Mouse (Mus musculus) right cerebral cortex, postnatal 4 days (tissue): Measurements from ENCODE around the gene Gm5127.

Experiments used
- DNase-seq: peaks from one replicate; pipeline ENCODE4 v3.0.0-alpha.2; 2022

Gene Gm5127

GRCm38 (mm10) chrX:106582886-106583285, at the start of gene Gm5127:
TSS of gene Gm5127 (plus strand) at chrX:106583186.
- no peak for DNase-seq

DNA sequence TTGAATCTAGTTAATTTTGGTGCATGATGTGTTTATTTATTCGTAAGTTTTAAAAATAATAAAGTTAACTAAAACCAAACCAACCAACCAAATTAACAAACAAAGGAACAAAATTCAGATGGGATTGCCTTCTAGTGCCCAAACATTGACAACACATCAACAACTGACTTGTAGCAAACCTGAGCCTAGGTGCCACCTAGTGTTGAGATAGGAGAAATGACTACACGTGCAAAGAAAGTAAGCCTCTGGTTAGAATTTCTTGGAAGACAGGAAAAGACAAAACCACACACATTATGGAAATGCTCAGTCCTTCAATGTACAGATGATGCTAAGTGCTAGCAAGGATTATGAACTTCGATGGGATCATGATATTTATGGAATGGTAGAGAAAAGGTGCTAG, 46.6 kb upstream of the Gm5127 start:
- DNase-seq: no peak

- no peak for DNase-seq
These were observed 27.5 kb upstream of the Gm5127 start for GRCm38 (mm10) chrX:106555457-106555856.

DNA sequence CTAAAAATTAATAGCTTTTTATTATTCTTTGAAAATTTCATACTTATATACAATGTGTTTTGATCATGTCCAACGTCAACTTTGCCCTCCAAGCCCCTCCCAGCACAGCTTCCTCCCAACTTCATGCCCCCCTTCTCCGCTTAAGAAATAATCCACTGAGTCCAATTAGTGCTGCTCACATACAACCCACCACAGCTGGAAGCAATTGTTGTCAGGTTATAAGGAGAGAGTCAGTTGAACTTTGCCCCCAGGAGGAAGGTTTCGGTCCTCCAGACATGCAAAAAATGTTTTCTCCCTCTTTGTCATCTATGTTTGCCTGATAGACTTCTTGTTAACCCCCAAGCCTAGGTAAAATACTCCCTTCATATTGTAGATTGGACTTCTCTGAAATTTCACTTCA, 4.0 kb upstream of the Gm5127 start:
- no peak for DNase-seq

- DNase-seq: no peak
These were observed 2.6 kb upstream of the Gm5127 start for GRCm38 (mm10) chrX:106580410-106580809.

DNA sequence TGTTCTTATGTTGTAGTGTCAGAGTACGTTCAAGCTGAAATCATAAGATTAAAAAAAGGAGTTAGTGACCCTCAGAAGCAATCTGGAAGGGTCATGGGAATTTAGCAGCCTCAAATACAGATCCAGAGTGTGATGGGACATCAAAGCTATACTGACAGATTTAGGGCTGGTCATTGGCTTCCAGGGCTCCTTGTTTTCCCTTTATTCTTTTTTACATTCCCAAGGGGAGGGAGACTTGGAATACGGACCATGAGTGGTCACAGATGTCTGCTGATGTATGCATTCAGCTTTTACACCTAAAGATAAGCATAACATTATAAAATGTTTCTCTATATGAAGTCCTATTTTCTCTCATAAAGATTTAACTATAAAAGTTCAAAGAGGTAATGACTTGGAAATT, 789 bp upstream of the Gm5127 start:
- DNase-seq: no peak

DNA sequence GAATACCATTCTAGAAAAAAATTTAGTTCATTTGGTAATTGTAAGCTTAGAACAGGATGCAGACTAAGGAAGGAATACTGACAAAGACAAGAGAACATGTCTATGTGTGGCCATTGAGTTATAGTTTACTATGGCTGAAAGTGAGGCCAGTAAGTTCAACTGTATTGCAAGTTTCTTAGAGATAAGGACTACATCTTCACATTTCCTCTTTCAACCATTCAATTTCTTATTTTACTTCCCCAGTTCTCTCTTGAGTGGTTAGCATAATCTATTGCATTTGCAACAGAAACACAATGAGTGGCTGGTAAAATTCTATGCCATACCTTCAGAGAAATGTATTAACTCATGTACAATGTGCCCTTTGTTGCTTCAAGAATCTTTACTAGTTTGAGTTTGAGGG, 10.9 kb downstream of the Gm5127 start:
- no peak for DNase-seq

DNA sequence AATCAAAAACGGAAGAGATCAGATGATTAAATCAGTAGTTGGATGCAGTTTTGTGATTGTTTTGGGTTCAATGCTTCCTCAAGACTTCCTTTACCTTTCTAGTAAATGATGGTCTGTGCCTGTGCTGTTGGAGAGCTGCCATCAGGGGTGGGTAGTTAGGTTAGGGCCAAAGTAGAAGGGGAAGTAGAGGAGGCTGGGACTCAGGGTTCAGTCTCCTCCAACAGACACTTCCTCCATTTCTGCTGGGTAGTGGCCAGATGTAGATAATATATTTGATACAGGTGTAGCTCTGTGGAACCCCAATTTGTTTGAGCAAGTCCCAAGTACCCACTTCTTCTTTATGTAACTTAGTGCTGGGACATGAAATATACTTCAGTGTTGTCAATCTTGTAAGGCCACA, 12.9 kb downstream of the Gm5127 start:
- DNase-seq: no peak

DNA sequence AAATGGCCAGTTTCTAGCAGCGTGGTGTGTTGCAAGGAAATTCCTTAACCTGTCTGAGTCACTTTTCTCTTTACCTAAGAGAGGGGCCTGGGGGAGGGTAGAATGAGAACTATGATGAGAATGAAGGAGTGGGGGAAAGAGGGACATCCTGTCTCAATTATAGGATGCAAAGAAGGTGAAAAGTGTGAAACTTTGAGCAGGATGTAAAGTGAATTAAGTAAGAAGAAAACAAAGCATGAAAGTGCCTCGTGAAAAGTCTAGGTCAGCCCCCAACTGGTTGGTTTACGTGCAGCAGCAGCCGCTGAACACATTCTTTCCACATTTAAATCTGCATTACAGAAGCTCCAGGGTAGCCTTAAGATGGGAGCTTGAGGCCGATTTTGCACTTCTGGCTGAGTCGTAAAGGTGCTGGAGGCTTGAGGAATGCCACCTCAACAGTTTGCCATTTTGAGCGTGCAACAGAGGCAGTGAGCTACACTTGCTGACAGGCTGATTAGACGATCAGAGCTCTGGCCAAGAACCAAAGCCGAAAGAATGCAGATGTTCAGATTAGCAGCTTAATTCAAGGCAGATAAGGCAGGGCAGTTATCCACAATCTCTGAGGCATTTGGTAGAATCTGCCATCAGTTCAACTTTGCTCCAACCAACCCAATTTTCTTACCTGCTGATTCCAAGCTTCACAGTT, 19.7 kb downstream of the Gm5127 start:
- no peak for DNase-seq

DNA sequence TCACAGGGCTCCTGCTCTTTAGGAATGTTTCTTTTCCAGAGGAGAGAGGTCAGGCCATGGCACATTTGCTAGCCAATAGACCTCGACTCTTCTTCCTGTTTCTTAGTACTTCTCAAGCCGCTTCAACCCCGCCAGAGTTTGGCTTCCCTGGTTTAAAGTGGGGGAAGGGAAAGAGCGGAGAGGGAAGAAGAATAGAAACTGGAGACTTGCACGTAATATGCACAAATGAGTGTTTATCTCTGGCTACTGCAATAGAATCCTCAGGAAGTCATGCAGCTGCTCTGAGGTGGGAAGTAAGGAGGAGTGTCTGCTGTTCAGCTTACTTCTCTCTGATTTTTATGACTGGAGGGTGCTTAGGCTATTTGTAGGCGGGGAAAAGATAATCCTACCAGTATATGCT, 20.4 kb downstream of the Gm5127 start, which contains the start of gene Cysltr1:
Gene Cysltr1 (minus strand): TSS at position 294 of the 400 bp plus-strand sequence.
- no peak for DNase-seq

DNA sequence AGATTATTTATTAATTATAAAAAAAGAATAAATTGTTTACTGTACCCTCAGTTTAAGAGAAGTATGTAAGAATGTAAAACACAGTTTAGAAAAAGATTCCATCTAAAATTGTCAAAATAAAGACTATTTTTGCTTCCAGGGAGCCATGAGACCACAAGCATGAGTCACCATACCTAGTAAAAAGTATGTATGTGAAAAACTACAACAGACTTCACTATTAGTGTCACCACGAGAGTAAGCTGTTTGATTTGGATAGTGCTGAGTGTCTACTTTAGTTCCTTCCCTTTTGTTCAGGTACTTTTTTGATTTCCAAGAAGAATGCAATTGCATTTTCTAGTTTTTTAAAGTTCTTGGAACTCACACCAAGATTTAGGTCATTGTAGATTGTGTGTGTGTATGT, 39.5 kb downstream of the Gm5127 start:
- no peak for DNase-seq

- DNase-seq: no peak
These were observed 40.7 kb downstream of the Gm5127 start for GRCm38 (mm10) chrX:106623667-106624066.

- DNase-seq: no peak
These were observed 45.5 kb downstream of the Gm5127 start for GRCm38 (mm10) chrX:106628514-106628913.

DNA sequence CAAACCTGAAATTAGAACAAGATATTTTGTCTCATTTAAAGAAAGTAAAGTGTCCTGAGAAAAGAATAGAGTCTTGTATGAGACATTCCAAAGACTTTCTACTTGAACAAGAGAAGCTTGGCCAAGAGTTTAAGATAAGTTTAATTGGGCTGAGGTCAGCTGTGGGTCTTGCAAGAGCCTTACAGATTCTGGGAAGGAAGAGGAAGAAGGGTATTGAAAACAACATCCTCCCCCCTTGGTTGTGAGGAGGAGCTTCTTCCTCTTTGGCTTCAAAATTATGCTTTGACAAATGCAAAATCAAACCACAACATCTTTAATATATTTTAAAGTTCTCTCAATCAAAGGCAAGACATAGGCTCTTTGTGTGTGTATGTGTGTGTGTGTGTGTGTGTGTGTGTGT, 50.6 kb downstream of the Gm5127 start:
- DNase-seq: no peak

GRCm38 (mm10) chrX:106634799-106635541, 52.0 kb downstream of the Gm5127 start:
- no peak for DNase-seq

DNA sequence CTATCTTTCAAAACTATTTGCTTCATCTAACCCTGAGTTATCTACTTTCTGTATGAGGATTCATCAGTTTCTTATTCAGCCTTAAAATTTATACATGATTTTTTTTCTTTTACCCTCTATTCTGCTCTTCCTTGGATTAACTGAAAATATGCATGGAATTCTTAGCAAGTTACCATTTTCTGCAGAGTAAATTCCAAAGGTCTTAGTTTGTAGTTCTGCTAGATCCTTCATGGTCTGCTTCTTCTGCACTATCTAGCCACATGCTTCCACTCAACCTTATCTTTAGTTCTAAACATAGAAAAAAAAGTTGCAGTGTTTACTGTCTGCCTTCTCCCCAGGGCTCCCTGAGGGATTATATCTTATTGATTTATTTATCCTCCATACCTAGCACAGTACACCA, 79.1 kb downstream of the Gm5127 start:
- no peak for DNase-seq

DNA sequence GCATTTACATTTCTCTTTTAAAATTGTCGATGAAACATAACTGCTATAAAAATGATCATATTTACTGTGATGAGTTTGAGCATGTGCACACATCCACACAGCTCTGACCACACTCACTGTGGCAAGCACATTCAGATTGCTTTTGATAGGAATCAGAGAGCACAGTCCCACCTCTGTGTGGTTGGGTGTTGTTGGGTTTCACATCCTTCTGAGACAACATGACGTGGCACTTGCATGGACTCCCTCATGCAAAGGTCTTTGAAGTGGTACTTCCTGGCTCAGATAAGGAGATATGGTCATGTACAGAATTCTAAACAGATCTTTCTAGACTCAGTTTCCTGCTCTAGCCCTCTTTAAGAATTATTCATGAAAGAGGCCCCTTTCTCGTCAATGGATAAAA, 121.6 kb downstream of the Gm5127 start:
- no peak for DNase-seq

DNA sequence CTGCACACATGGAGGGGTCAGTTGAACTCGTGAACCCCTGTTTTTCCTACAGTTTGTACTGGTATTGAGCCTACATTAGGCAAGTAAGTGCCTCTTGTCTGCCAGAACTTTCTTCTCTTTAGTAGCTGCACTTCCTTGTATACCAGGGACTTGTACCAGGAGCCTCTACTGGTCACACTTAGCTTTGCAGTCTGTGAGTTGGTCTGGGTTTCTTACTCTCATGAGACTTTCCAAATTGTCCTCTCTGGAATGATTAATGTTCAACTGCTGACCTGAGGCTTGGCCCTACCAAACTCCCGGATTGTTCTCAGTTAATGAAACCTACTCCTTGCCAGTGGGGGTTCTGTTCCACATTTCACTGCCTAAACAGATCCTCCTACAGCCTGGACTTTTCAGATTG, 134.2 kb downstream of the Gm5127 start:
- no peak for DNase-seq

DNA sequence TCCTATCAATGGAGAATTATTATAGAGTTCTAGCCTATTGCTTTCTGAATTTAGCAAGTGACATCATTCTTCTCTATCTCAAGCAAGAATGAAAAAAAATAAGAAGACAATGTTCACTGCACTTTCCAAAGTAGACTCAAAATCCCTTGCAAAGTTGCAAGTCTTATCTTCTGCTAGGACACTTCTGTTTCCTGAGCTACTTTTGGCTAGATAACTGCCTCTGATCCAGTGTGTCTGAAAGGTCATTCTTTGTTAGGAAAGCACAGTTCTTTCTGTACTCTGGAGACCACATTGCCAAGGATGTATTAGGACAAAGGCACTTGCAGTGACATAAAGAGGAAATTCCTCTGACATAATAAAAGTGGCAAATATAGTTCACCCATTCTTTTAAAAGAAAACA, 159.3 kb downstream of the Gm5127 start:
- DNase-seq: no peak

DNA sequence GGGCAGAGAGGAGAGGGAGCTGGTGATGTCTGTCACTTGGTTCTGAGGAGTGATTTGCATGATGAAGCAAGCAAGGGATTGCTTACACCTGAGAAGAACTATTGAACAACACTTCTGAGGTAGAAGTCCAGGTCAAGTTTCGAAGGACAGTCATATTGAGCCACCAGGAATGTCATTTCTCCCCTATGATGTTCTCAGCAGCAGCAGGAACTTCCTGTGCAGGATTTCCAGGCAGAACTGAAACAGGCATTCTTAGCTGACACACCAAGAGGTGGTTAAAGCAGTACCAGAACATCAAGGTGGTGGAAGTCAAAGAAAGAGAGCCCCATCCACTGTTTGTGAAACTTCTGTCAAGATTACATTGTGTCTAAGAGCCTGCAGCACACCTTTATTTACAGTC, 172.3 kb downstream of the Gm5127 start:
- no peak for DNase-seq
